Mouse (Mus musculus): ENCODE data around the gene Gjd3. TPM values are rescaled to one million over a fixed set of nuclear protein-coding genes. Genes with fewer than 3 reads are reported as not detected.
A peak's percentile ranks its signal among the peaks of the same experiment; 100 is the strongest.

Gene Gjd3
- polyA plus RNA-seq, 1 experiment from 2014 or later, result 0.61 TPM

GRCm38 (mm10) chr11:98968079-98968478 lies 14.7 kb downstream of the Gjd3 start:
- no peaks in the 10 kb centered on the region for H3K27me3 ChIP-seq
- WGBS, result 29% methylated on average over 15 of the region's 16 CpGs
- no peak for ATAC-seq (ENCODE audit: borderline replicate concordance, extremely low read depth, low FRiP score, low TSS enrichment)
- no peak overlapping the region for H3K4me3 ChIP-seq
- no peak overlapping the region for H3K9ac ChIP-seq
- H3K27ac ChIP-seq, result peak overlapping the region; percentile 65
- peaks cover 90% of the 10 kb centered on the region for H3K4me1 ChIP-seq
- H3K36me3 ChIP-seq, result peaks cover 55% of the 10 kb centered on the region
- no peaks in the 10 kb centered on the region for H3K9me3 ChIP-seq
- 0 out of 2 replicates have a peak overlapping the region, but pooled peaks have one; percentile 36 for H3K4me2 ChIP-seq

GRCm38 (mm10) chr11:98966499-98967141 lies 16.2 kb downstream of the Gjd3 start:
- no peaks in the 10 kb centered on the region for H3K27me3 ChIP-seq
- peak overlapping the region; percentile 14; the same call in 1 of the 2 replicates for H3K9ac ChIP-seq
- no peak overlapping the region for H3K4me3 ChIP-seq
- H3K9me3 ChIP-seq, result no peaks in the 10 kb centered on the region
- peaks cover 99% of the 10 kb centered on the region for H3K4me1 ChIP-seq
- peaks cover 41% of the 10 kb centered on the region for H3K36me3 ChIP-seq
- WGBS, result 30% methylated on average over 8 of the region's 9 CpGs
- H3K4me2 ChIP-seq, result no peak overlapping the region; the same call in 1 of the 2 replicates
- no peak for ATAC-seq (ENCODE audit: borderline replicate concordance, extremely low read depth, low FRiP score, low TSS enrichment)
- peak overlapping the region; percentile 3; the same call in 1 of the 2 replicates for H3K27ac ChIP-seq

- ATAC-seq (ENCODE audit: borderline replicate concordance, extremely low read depth, low FRiP score, low TSS enrichment), result no peak
- Histone ChIP-seq H3K4me3 (0 out of 2 replicates have a peak overlapping the region, but pooled peaks have one; percentile 77), H3K9me3 (no peaks in the 10 kb centered on the region), H3K27me3 (no peaks in the 10 kb centered on the region), H3K4me1 (peaks cover 98% of the 10 kb centered on the region), H3K4me2 (peak overlapping the region; percentile 100), H3K36me3 (peaks cover 30% of the 10 kb centered on the region), H3K9ac (peak overlapping the region; percentile 81; the same call in 1 of the 2 replicates), H3K27ac (peak overlapping the region; percentile 92)
- 13% methylated on average over 11 of the region's 11 CpGs for WGBS
Measured at GRCm38 (mm10) chr11:98965416-98966077, 17.3 kb downstream of the Gjd3 start.

- Histone ChIP-seq H3K4me3 (peak overlapping the region; percentile 77), H3K27me3 (no peaks in the 10 kb centered on the region), H3K27ac (peak overlapping the region; percentile 92), H3K9me3 (no peaks in the 10 kb centered on the region), H3K36me3 (peaks cover 23% of the 10 kb centered on the region; the same call in 1 of the 2 replicates), H3K4me2 (peak overlapping the region; percentile 100), H3K9ac (peak overlapping the region; percentile 81; the same call in 1 of the 2 replicates), H3K4me1 (peaks cover 95% of the 10 kb centered on the region)
- ATAC-seq (ENCODE audit: borderline replicate concordance, extremely low read depth, low FRiP score, low TSS enrichment), result no peak
- WGBS, result 14% methylated on average over 15 of the region's 15 CpGs
Measured at GRCm38 (mm10) chr11:98964616-98965415, 18.0 kb downstream of the Gjd3 start.

GRCm38 (mm10) chr11:98964201-98964615 lies 18.6 kb downstream of the Gjd3 start:
- peaks cover 95% of the 10 kb centered on the region for H3K4me1 ChIP-seq
- H3K9ac ChIP-seq, result peak overlapping the region; percentile 81
- no peaks in the 10 kb centered on the region for H3K9me3 ChIP-seq
- ATAC-seq (ENCODE audit: borderline replicate concordance, extremely low read depth, low FRiP score, low TSS enrichment), result no peak
- H3K27ac ChIP-seq, result peak overlapping the region; percentile 92
- 10% methylated on average over 6 of the region's 6 CpGs for WGBS
- H3K4me2 ChIP-seq, result peak overlapping the region; percentile 100
- peak overlapping the region; percentile 77 for H3K4me3 ChIP-seq
- H3K27me3 ChIP-seq, result no peaks in the 10 kb centered on the region
- peaks cover 19% of the 10 kb centered on the region; the same call in 1 of the 2 replicates for H3K36me3 ChIP-seq

- H3K9me3 ChIP-seq, result no peaks in the 10 kb centered on the region
- peaks cover 93% of the 10 kb centered on the region for H3K4me1 ChIP-seq
- H3K27ac ChIP-seq, result peak overlapping the region; percentile 92
- under 1% methylated on average over 30 of the region's 32 CpGs for WGBS
- peak; percentile 89 for ATAC-seq (ENCODE audit: borderline replicate concordance, extremely low read depth, low FRiP score, low TSS enrichment)
- H3K36me3 ChIP-seq, result peaks cover 19% of the 10 kb centered on the region; the same call in 1 of the 2 replicates
- peak overlapping the region; percentile 77 for H3K4me3 ChIP-seq
- peak overlapping the region; percentile 81 for H3K9ac ChIP-seq
- H3K27me3 ChIP-seq, result no peaks in the 10 kb centered on the region
- peak overlapping the region; percentile 100 for H3K4me2 ChIP-seq
Measured at GRCm38 (mm10) chr11:98963191-98964021, 19.4 kb downstream of the Gjd3 start.

GRCm38 (mm10) chr11:98962421-98963095 lies 20.3 kb downstream of the Gjd3 start:
- Histone ChIP-seq H3K4me2 (peak overlapping the region; percentile 100), H3K4me3 (peak overlapping the region; percentile 77), H3K27me3 (no peaks in the 10 kb centered on the region), H3K4me1 (peaks cover 89% of the 10 kb centered on the region), H3K27ac (peak overlapping the region; percentile 92), H3K36me3 (peaks cover 14% of the 10 kb centered on the region), H3K9me3 (no peaks in the 10 kb centered on the region), H3K9ac (peak overlapping the region; percentile 81)
- 8% methylated on average over 12 of the region's 12 CpGs for WGBS
- ATAC-seq (ENCODE audit: borderline replicate concordance, extremely low read depth, low FRiP score, low TSS enrichment), result no peak

- no peak for ATAC-seq (ENCODE audit: borderline replicate concordance, extremely low read depth, low FRiP score, low TSS enrichment)
- WGBS, result 8% methylated on average over 8 of the region's 8 CpGs
- Histone ChIP-seq H3K27ac (peak overlapping the region; percentile 91), H3K4me2 (peak overlapping the region; percentile 100), H3K4me1 (peaks cover 82% of the 10 kb centered on the region), H3K9ac (peak overlapping the region; percentile 81), H3K9me3 (no peaks in the 10 kb centered on the region), H3K36me3 (peaks cover 12% of the 10 kb centered on the region), H3K27me3 (no peaks in the 10 kb centered on the region), H3K4me3 (peak overlapping the region; percentile 77)
Measured at GRCm38 (mm10) chr11:98961766-98962165, 21.1 kb downstream of the Gjd3 start.

- peaks cover 80% of the 10 kb centered on the region for H3K4me1 ChIP-seq
- WGBS, result 4% methylated on average over 18 of the region's 18 CpGs
- H3K27me3 ChIP-seq, result no peaks in the 10 kb centered on the region
- ATAC-seq (ENCODE audit: borderline replicate concordance, extremely low read depth, low FRiP score, low TSS enrichment), result no peak
- H3K9ac ChIP-seq, result peak overlapping the region; percentile 81
- H3K36me3 ChIP-seq, result peaks cover 12% of the 10 kb centered on the region
- no peaks in the 10 kb centered on the region for H3K9me3 ChIP-seq
- peak overlapping the region; percentile 77 for H3K4me3 ChIP-seq
- H3K27ac ChIP-seq, result peak overlapping the region; percentile 91
- H3K4me2 ChIP-seq, result peak overlapping the region; percentile 100
Measured at GRCm38 (mm10) chr11:98961051-98961592, 21.7 kb downstream of the Gjd3 start.

- under 1% methylated on average over 47 of the region's 53 CpGs for WGBS
- Histone ChIP-seq H3K27me3 (no peaks in the 10 kb centered on the region), H3K9me3 (no peaks in the 10 kb centered on the region), H3K27ac (peak overlapping the region; percentile 91), H3K4me2 (peak overlapping the region; percentile 100), H3K4me3 (peak overlapping the region; percentile 77), H3K9ac (peak overlapping the region; percentile 81), H3K36me3 (peaks cover 12% of the 10 kb centered on the region), H3K4me1 (peaks cover 79% of the 10 kb centered on the region)
- ATAC-seq (ENCODE audit: borderline replicate concordance, extremely low read depth, low FRiP score, low TSS enrichment), result peak; percentile 32
Measured at GRCm38 (mm10) chr11:98960313-98960906, 22.4 kb downstream of the Gjd3 start.
